Mouse (Mus musculus): ENCODE measurements around the gene Dnlz.

DNA sequence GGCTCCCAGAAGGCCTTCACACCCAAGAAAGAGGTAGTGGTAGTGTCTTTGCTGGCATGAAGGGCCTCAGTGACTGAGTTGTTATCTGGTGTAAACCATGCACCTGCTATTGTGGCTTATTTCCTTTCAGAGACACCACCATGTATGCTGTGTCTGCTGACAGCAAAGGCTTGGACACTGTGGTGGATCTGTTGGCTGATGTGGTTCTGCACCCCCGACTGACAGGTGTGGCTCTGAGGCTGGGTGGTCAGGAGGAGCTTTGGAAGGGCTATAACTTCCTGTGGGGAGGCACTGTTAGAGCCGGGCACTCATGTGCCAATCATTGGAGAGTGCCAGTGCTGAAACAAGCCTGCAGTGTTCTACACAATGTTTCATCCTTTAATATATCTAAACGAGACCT, 39.0 kb upstream of the Dnlz start:
- TF ChIP-seq CTCF (IDR thresholded peaks at IDR 0.05; ENCODE audit: low read depth, low read length) (no peak), POLR2A (IDR thresholded peaks at IDR 0.05; ENCODE audit: extremely low read depth, insufficient read depth, low read length) (no peak)
